Mouse (Mus musculus) heart, adult 2 months (tissue): ENCODE results near the gene Pkd2.

Experiments
- CTCF ChIP-seq: fragments of 200-600 bp; IDR thresholded peaks from 2 replicates; pipeline ENCODE4 v1.8.1; 2022; ENCODE audit warnings: antibody characterized with exemption, mild to moderate bottlenecking, moderate library complexity
- EP300 ChIP-seq: fragments of 200-500 bp; IDR thresholded peaks from 2 replicates; pipeline ENCODE4 v1.6.1; 2011; ENCODE audit warnings: low read depth, low read length, control low read depth; ENCODE audit not compliant: insufficient read depth
- POLR2A ChIP-seq: fragments of 200-500 bp; IDR thresholded peaks from 2 replicates; pipeline ENCODE4 v1.6.1; 2011; ENCODE audit warnings: mild to moderate bottlenecking, low read depth, low read length, control low read depth; ENCODE audit not compliant: insufficient read depth

GRCm38 (mm10) chr5:104415999-104416398, 43.3 kb upstream of the Pkd2 start:
- no peak for TF ChIP-seq CTCF
- TF ChIP-seq EP300: no peak
- TF ChIP-seq POLR2A: no peak
